In the genomic region with DNA sequence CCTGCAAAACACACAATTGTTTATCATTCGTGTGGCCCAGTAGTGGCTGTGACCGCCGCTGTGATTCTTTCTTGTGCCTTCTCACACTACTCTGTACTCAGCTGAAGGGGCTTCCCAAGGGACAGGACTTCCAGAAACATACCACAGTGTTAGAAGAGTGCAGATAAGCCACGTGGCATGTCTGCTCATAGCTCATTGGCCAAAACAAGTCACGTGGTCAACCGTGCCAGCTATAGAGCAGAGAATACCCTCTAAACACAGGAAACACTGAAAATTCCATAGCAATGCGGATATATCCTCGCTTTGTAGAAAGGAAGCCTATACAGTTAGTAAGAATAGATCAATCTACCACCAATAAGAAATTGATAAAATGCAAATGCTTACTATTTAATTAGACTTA, we compare ENCODE assay signal across 23 mouse cellular contexts.
A peak's percentile ranks its signal among the peaks of the same experiment; 100 is the strongest.
DNase-seq lines count a peak whose midpoint lies in the region; TF ChIP-seq lines count a peak whose summit lies in the region.
"Had no signal": no experiment of that assay in that cellular context is flagged by ENCODE, and none has a peak within 500 bp of the region (broad histone marks: within the 10 kb centered on the region; RNA-seq: fewer than 3 reads in every experiment).

No protein-coding gene starts in this region.

- dilution Hi-C loops in CH12.LX (cut with MboI; ENCODE audit: extremely low pct_ligation_motif_present, extremely low pct_unique_long_range_greater_than_20kb, low sequenced_read_pairs), result no loop called here

- no peak for TF ChIP-seq EP300 in CH12.LX (IDR thresholded peaks at IDR 0.05; ENCODE audit: low read length)

- no peak for TF ChIP-seq CTCF in testis, adult 2 months (IDR thresholded peaks at IDR 0.05; ENCODE audit: control insufficient read depth, insufficient read depth, insufficient replicate concordance, low read depth, low read length)
- no peak for TF ChIP-seq CTCF in CH12.LX (conservative IDR thresholded peaks at IDR 0.05 in 1 of 2, IDR thresholded peaks at IDR 0.05 in 1 of 2; ENCODE audit: low read depth in 2 of 2, low read length in 2 of 2)

- no peaks in the 10 kb centered on the region for H3K36me3 ChIP-seq in testis, adult 2 months (ENCODE audit: control insufficient read depth, insufficient read depth, low read length)
- no peaks in the 10 kb centered on the region for H3K36me3 ChIP-seq in CH12.LX (replicated peaks in 1 of 2; ENCODE audit: control insufficient read depth in 1 of 2, insufficient read depth in 1 of 2, low read length in 1 of 2)
- H3K36me3 ChIP-seq: embryonic facial prominence, embryonic 10.5 days; embryonic facial prominence, embryonic 12.5 days; forebrain, embryonic 15.5 days had no signal

- peak overlapping the region; percentile 4; the same call in 1 of the 2 replicates for H3K4me3 ChIP-seq in testis, adult 2 months (ENCODE audit: control insufficient read depth, low read depth, low read length)
- no peak overlapping the region for H3K4me3 ChIP-seq in CH12.LX (replicated peaks in 1 of 3; ENCODE audit: low read depth in 2 of 3, low read length in 2 of 3, poor library complexity in 1 of 3)
- H3K4me3 ChIP-seq: embryonic facial prominence, embryonic 10.5 days; embryonic facial prominence, embryonic 12.5 days; forebrain, embryonic 13.5 days; forebrain, embryonic 15.5 days had no signal

- no peaks in the 10 kb centered on the region for H3K9me3 ChIP-seq in CH12.LX (replicated peaks; ENCODE audit: low read length)
- H3K9me3 ChIP-seq: embryonic facial prominence, embryonic 10.5 days; embryonic facial prominence, embryonic 12.5 days; forebrain, embryonic 13.5 days; forebrain, embryonic 15.5 days had no signal

- no peaks in the 10 kb centered on the region for H3K27me3 ChIP-seq in testis, adult 2 months (ENCODE audit: control insufficient read depth, insufficient read depth, low read length)
- no peaks in the 10 kb centered on the region for H3K27me3 ChIP-seq in CH12.LX (replicated peaks)
- H3K27me3 ChIP-seq: embryonic facial prominence, embryonic 12.5 days; forebrain, embryonic 13.5 days; forebrain, embryonic 15.5 days; Patski had no signal

- in situ Hi-C loops in CH12.LX (cut with MboI; ENCODE audit: low pct_ligation_motif_present, low pct_unique_long_range_greater_than_20kb, low sequenced_read_pairs), result loop anchor here (25.0 kb wide), 2 partner anchors 201 to 376 kb away; a partner anchor contains a TSS

- H3K27ac ChIP-seq in testis, adult 2 months (ENCODE audit: control insufficient read depth, insufficient read depth, low read depth, low read length), result no peak overlapping the region
- H3K27ac ChIP-seq in CH12.LX (ENCODE audit: insufficient read depth, low read depth), result no peak overlapping the region
- H3K27ac ChIP-seq: embryonic facial prominence, embryonic 10.5 days; embryonic facial prominence, embryonic 12.5 days; forebrain, embryonic 13.5 days; forebrain, embryonic 15.5 days had no signal

- no peak overlapping the region for H3K4me2 ChIP-seq in CH12.LX (ENCODE audit: insufficient read depth, low read depth, poor library complexity, severe bottlenecking)
- H3K4me2 ChIP-seq: embryonic facial prominence, embryonic 12.5 days; forebrain, embryonic 13.5 days; forebrain, embryonic 15.5 days had no signal

- TF ChIP-seq RAD21 in CH12.LX (IDR thresholded peaks at IDR 0.05; ENCODE audit: low read depth, low read length), result no peak

- DNase-seq in testis, postnatal 10 days (ENCODE audit: low spot score), result no peak
- DNase-seq in CH12.LX (ENCODE audit: extremely low read depth) (no peak), R1 (ENCODE audit: low read depth, low spot score) (peak; percentile 23)
- DNase-seq in testis, postnatal 14 days (ENCODE audit: low spot score), result peak; percentile 29
- no peak for DNase-seq in ovary, postnatal 14 days (ENCODE audit: low spot score)
- no peak for DNase-seq in kidney, postnatal 25 days
- DNase-seq in heart, postnatal 4 days, result no peak
- DNase-seq: adrenal gland, adult 2 months; adrenal gland, postnatal 10 days; adrenal gland, postnatal 25 days; cerebellum, adult 11 months; cerebellum, adult 18-20 months; cerebellum, adult 8-10 months; cerebellum, adult 9-11 months; cerebellum, postnatal 14 days; cerebellum, postnatal 36 days; forebrain, postnatal 0 days had no signal

- H3K79me2 ChIP-seq in CH12.LX (replicated peaks; ENCODE audit: control insufficient read depth, extremely low read depth, insufficient read depth, poor library complexity, severe bottlenecking), result no peaks in the 10 kb centered on the region

- H3K9ac ChIP-seq in CH12.LX (ENCODE audit: insufficient read depth, low read depth), result no peak overlapping the region
- H3K9ac ChIP-seq: embryonic facial prominence, embryonic 12.5 days; forebrain, embryonic 13.5 days; forebrain, embryonic 15.5 days; forebrain, postnatal 0 days had no signal

- no peak for TF ChIP-seq POLR2A in testis, adult 2 months (IDR thresholded peaks at IDR 0.05; ENCODE audit: control insufficient read depth, low read depth, low read length)
- TF ChIP-seq POLR2A in CH12.LX (IDR thresholded peaks at IDR 0.05; ENCODE audit: low read depth, low read length), result no peak

- H3K4me1 ChIP-seq in testis, adult 2 months (ENCODE audit: control insufficient read depth, insufficient read depth, low read length), result peaks cover 8% of the 10 kb centered on the region
- no peaks in the 10 kb centered on the region for H3K4me1 ChIP-seq in CH12.LX (ENCODE audit: control insufficient read depth in 1 of 2, insufficient read depth in 2 of 2)
- H3K4me1 ChIP-seq: forebrain, embryonic 13.5 days; forebrain, embryonic 15.5 days had no signal

TF ChIP-seq in CH12.LX, 34 proteins besides CTCF, POLR2A, EP300 and RAD21:
- no peak for TF ChIP-seq MYC (IDR thresholded peaks at IDR 0.05; ENCODE audit: low read depth, low read length)
- TF ChIP-seq ZC3H11A (IDR thresholded peaks at IDR 0.05; ENCODE audit: low read depth, low read length), result no peak
- TF ChIP-seq SMC3 (IDR thresholded peaks at IDR 0.05; ENCODE audit: low read depth, low read length), result no peak
- TF ChIP-seq BHLHE40 (IDR thresholded peaks at IDR 0.05; ENCODE audit: low read depth, low read length), result no peak
- no peak for TF ChIP-seq ELF1 (IDR thresholded peaks at IDR 0.05; ENCODE audit: low read depth, low read length)
- TF ChIP-seq USF1 (IDR thresholded peaks at IDR 0.05; ENCODE audit: low read depth, low read length), result peak; percentile 54; the same call in 1 of the 2 replicates
- TF ChIP-seq ZMIZ1 (IDR thresholded peaks at IDR 0.05; ENCODE audit: low read depth, low read length), result no peak
- TF ChIP-seq USF2 (conservative IDR thresholded peaks at IDR 0.05; ENCODE audit: low read depth, low read length), result peak; percentile 64
- no peak for TF ChIP-seq E2F4 (IDR thresholded peaks at IDR 0.05; ENCODE audit: insufficient replicate concordance, low read depth, low read length)
- TF ChIP-seq MAX (IDR thresholded peaks at IDR 0.05; ENCODE audit: low read length), result peak; percentile 41; the same call in 1 of the 2 replicates
- no peak for TF ChIP-seq CHD2 (IDR thresholded peaks at IDR 0.05; ENCODE audit: low read length)

Comparison
In these comparisons a context has a peak if more than half of its experiments do, and no peak if none do; other contexts are left out.
1. DNase-seq: peak in R1 (single experiment) and testis, postnatal 14 days (single experiment); none in testis, postnatal 10 days (single experiment), CH12.LX (single experiment), ovary, postnatal 14 days (single experiment), kidney, postnatal 25 days (0 of 2) and heart, postnatal 4 days (single experiment).